22 mouse cellular contexts compared by ENCODE assay signal in genomic region chr11:67517748-67518147, GRCm38 (mm10).
DNase-seq lines count a peak whose midpoint lies in the region; ATAC-seq and TF ChIP-seq lines count a peak whose summit lies in the region.
"Had no signal": no experiment of that assay in that cellular context is flagged by ENCODE, and none has a peak within 500 bp of the region (broad histone marks: within the 10 kb centered on the region; RNA-seq: fewer than 3 reads in every experiment).

No protein-coding gene starts in this region.

- H3K4me1 ChIP-seq in forebrain, postnatal 0 days (ENCODE audit: insufficient read depth): no peaks in the 10 kb centered on the region
- no peaks in the 10 kb centered on the region for H3K4me1 ChIP-seq in forebrain, embryonic 13.5 days
- no peaks in the 10 kb centered on the region for H3K4me1 ChIP-seq in MEL (ENCODE audit: control insufficient read depth in 1 of 2, insufficient read depth in 2 of 2, low read length in 2 of 2)
- H3K4me1 ChIP-seq: hindbrain, embryonic 15.5 days; liver, embryonic 12.5 days had no signal

- no peak for ATAC-seq in forebrain, postnatal 0 days
- no peak for ATAC-seq in forebrain, embryonic 13.5 days
- no peak for ATAC-seq in megakaryocyte-erythroid progenitor cell, adult 5-6 weeks (replicated peaks; ENCODE audit: low FRiP score, low TSS enrichment, poor library complexity, severe bottlenecking)
- ATAC-seq: forebrain, embryonic 16.5 days; liver, embryonic 12.5 days had no signal

- H3K4me2 ChIP-seq in forebrain, postnatal 0 days (ENCODE audit: low read depth): no peak overlapping the region
- H3K4me2 ChIP-seq in forebrain, embryonic 13.5 days: no peak overlapping the region
- H3K4me2 ChIP-seq: embryonic facial prominence, embryonic 12.5 days; hindbrain, embryonic 15.5 days; liver, embryonic 12.5 days had no signal

- intact Hi-C loops in left cerebral cortex, adult 2 months (cut with DNase I): no loop called here

- TF ChIP-seq EP300 in MEL (IDR thresholded peaks at IDR 0.05; ENCODE audit: low read depth in 1 of 2, low read length in 2 of 2): no peak

- 0 out of 2 replicates have a peak, but pooled peaks cover 4% of the 10 kb centered on the region for H3K9me3 ChIP-seq in forebrain, postnatal 0 days (ENCODE audit: low read length)
- H3K9me3 ChIP-seq in forebrain, embryonic 13.5 days (replicated peaks): no peaks in the 10 kb centered on the region
- H3K9me3 ChIP-seq in MEL (replicated peaks; ENCODE audit: insufficient read depth, low read length): no peaks in the 10 kb centered on the region
- H3K9me3 ChIP-seq: embryonic facial prominence, embryonic 12.5 days; hindbrain, embryonic 15.5 days; limb, embryonic 10.5 days had no signal

- H3K9ac ChIP-seq in forebrain, postnatal 0 days: no peak overlapping the region
- no peak overlapping the region for H3K9ac ChIP-seq in forebrain, embryonic 13.5 days
- H3K9ac ChIP-seq in MEL (ENCODE audit: control insufficient read depth, low read depth, low read length, poor library complexity, severe bottlenecking): no peak overlapping the region
- H3K9ac ChIP-seq: embryonic facial prominence, embryonic 12.5 days; hindbrain, embryonic 15.5 days; liver, embryonic 12.5 days had no signal

- H3K79me2 ChIP-seq in MEL (ENCODE audit: control insufficient read depth, insufficient read depth, low read length, poor library complexity): no peaks in the 10 kb centered on the region

- peak; percentile 36; the same call in 1 of the 2 replicates for TF ChIP-seq CTCF in forebrain, postnatal 0 days (IDR thresholded peaks at IDR 0.05; ENCODE audit: low read depth)
- TF ChIP-seq CTCF in left cerebral cortex, adult 2 months (IDR thresholded peaks at IDR 0.05): peak; percentile 34
- peak in 1 of 3 experiments; percentile 24; a peak in 3 of 6 replicates for TF ChIP-seq CTCF in MEL (IDR thresholded peaks at IDR 0.05 in 2 of 3, conservative IDR thresholded peaks at IDR 0.05 in 1 of 3; ENCODE audit: control insufficient read depth in 1 of 3, insufficient read depth in 1 of 3, low read depth in 2 of 3, low read length in 3 of 3, poor library complexity in 1 of 3, severe bottlenecking in 1 of 3)

- no peak overlapping the region for H3K27ac ChIP-seq in forebrain, postnatal 0 days (ENCODE audit: low read depth, low read length)
- no peak overlapping the region for H3K27ac ChIP-seq in forebrain, embryonic 13.5 days
- H3K27ac ChIP-seq in left cerebral cortex, adult 2 months: no peak overlapping the region
- no peak overlapping the region for H3K27ac ChIP-seq in MEL (ENCODE audit: control insufficient read depth, low read depth, low read length)
- H3K27ac ChIP-seq: embryonic facial prominence, embryonic 12.5 days; hindbrain, embryonic 15.5 days; limb, embryonic 10.5 days; liver, embryonic 12.5 days had no signal

- H3K36me3 ChIP-seq in forebrain, postnatal 0 days (ENCODE audit: insufficient read depth): no peaks in the 10 kb centered on the region
- H3K36me3 ChIP-seq in forebrain, embryonic 13.5 days (ENCODE audit: poor library complexity, severe bottlenecking): no peaks in the 10 kb centered on the region
- no peaks in the 10 kb centered on the region for H3K36me3 ChIP-seq in MEL (ENCODE audit: control insufficient read depth in 1 of 2, insufficient read depth in 2 of 2, low read length in 2 of 2)
- H3K36me3 ChIP-seq: embryonic facial prominence, embryonic 12.5 days; hindbrain, embryonic 15.5 days; limb, embryonic 10.5 days; liver, embryonic 12.5 days had no signal

- no peak for DNase-seq in forebrain, postnatal 0 days
- DNase-seq in left cerebral cortex, adult 2 months (ENCODE audit: extremely low spot score in 1 of 2, low spot score in 2 of 2): no peak
- no peak for DNase-seq in left cerebral cortex, adult 11 months (ENCODE audit: low spot score)
- DNase-seq in A20 (ENCODE audit: low read depth, low spot score) (peak; percentile 9), MEL (ENCODE audit: low read depth, low spot score) (peak; percentile 5), adipocyte (ENCODE audit: low spot score) (no peak)
- DNase-seq: adrenal gland, postnatal 36 days; cerebellum, adult 9-11 months; heart, adult 11 months; heart, postnatal 36 days; kidney, adult 18-20 months; kidney, postnatal 14 days; lung, postnatal 10 days; retina, postnatal 1 day had no signal

- no peak for TF ChIP-seq POLR2A in MEL (IDR thresholded peaks at IDR 0.05; ENCODE audit: control insufficient read depth in 1 of 2, insufficient read depth in 1 of 2, low read depth in 1 of 2, low read length in 2 of 2, poor library complexity in 1 of 2)

- 75% methylated on average over 2 of the region's 2 CpGs for WGBS in forebrain, postnatal 0 days
- 69% methylated on average over 2 of the region's 2 CpGs for WGBS in forebrain, embryonic 13.5 days

- no peak overlapping the region for H3K4me3 ChIP-seq in forebrain, postnatal 0 days (ENCODE audit: low read depth, low read length)
- H3K4me3 ChIP-seq in forebrain, embryonic 13.5 days: no peak overlapping the region
- no peak overlapping the region for H3K4me3 ChIP-seq in left cerebral cortex, adult 2 months
- no peak overlapping the region for H3K4me3 ChIP-seq in MEL (ENCODE audit: control insufficient read depth in 1 of 2, insufficient read depth in 1 of 2, low read depth in 2 of 2, low read length in 2 of 2)
- H3K4me3 ChIP-seq: embryonic facial prominence, embryonic 12.5 days; erythroblast, embryonic 14.5 days; hindbrain, embryonic 15.5 days; limb, embryonic 10.5 days; liver, embryonic 12.5 days had no signal

- no peaks in the 10 kb centered on the region for H3K27me3 ChIP-seq in forebrain, postnatal 0 days (ENCODE audit: insufficient read depth, low read length)
- no peaks in the 10 kb centered on the region for H3K27me3 ChIP-seq in forebrain, embryonic 13.5 days
- H3K27me3 ChIP-seq in MEL (ENCODE audit: control insufficient read depth in 1 of 2, insufficient read depth in 2 of 2, low read length in 2 of 2): no peaks in the 10 kb centered on the region
- H3K27me3 ChIP-seq: embryonic facial prominence, embryonic 12.5 days; hindbrain, embryonic 15.5 days; liver, embryonic 12.5 days had no signal

- TF ChIP-seq RAD21 in MEL (IDR thresholded peaks at IDR 0.05; ENCODE audit: low read depth, low read length): no peak; the same call in 1 of the 2 replicates

TF ChIP-seq in MEL, 35 proteins besides CTCF, POLR2A, EP300 and RAD21:
- no peak for TF ChIP-seq POLR2AphosphoS2 (IDR thresholded peaks at IDR 0.05; ENCODE audit: low read length)
- TF ChIP-seq TCF12 (IDR thresholded peaks at IDR 0.05; ENCODE audit: low read depth, low read length): no peak
- TF ChIP-seq TAL1 (IDR thresholded peaks at IDR 0.05; ENCODE audit: low read length): no peak
- TF ChIP-seq MEF2A (IDR thresholded peaks at IDR 0.05; ENCODE audit: extremely low read depth, insufficient replicate concordance, low read depth, low read length, poor library complexity, severe bottlenecking): no peak
- TF ChIP-seq HCFC1 (IDR thresholded peaks at IDR 0.05; ENCODE audit: low read depth, low read length): no peak
- no peak for TF ChIP-seq SMC3 (IDR thresholded peaks at IDR 0.05; ENCODE audit: low read depth, low read length)
- TF ChIP-seq NRF1 (IDR thresholded peaks at IDR 0.05; ENCODE audit: insufficient read depth, low read depth, low read length, poor library complexity, severe bottlenecking): no peak
- no peak for TF ChIP-seq ETS1 (IDR thresholded peaks at IDR 0.05; ENCODE audit: low read depth, low read length)
- TF ChIP-seq GABPA (IDR thresholded peaks at IDR 0.05; ENCODE audit: low read depth, low read length): no peak
- no peak for TF ChIP-seq MYB (IDR thresholded peaks at IDR 0.05; ENCODE audit: low read depth, low read length)
- TF ChIP-seq UBTF (IDR thresholded peaks at IDR 0.05; ENCODE audit: borderline replicate concordance, insufficient read depth, low read depth, low read length): no peak
- no peak for TF ChIP-seq USF1 (IDR thresholded peaks at IDR 0.05; ENCODE audit: low read depth, low read length)
- no peak for TF ChIP-seq NELFE (IDR thresholded peaks at IDR 0.05; ENCODE audit: low read depth, low read length)
- no peak for TF ChIP-seq MAFK (IDR thresholded peaks at IDR 0.05; ENCODE audit: borderline replicate concordance, low read depth, low read length)
- TF ChIP-seq JUND (IDR thresholded peaks at IDR 0.05; ENCODE audit: low read depth, low read length): no peak
- TF ChIP-seq CHD1 (IDR thresholded peaks at IDR 0.05; ENCODE audit: low read depth, low read length): no peak
- TF ChIP-seq ZNF384 (IDR thresholded peaks at IDR 0.05; ENCODE audit: low read depth, low read length): no peak
- TF ChIP-seq POLR2AphosphoS5 (IDR thresholded peaks at IDR 0.05; ENCODE audit: borderline replicate concordance, low read depth, low read length): no peak
- TF ChIP-seq SIN3A (IDR thresholded peaks at IDR 0.05; ENCODE audit: low read length): no peak
TF ChIP-seq in MEL: peak in this region for 0.

Comparison
In these comparisons a context has a peak if more than half of its experiments do, and no peak if none do; other contexts are left out.
1. DNase-seq: peak in A20 (single experiment) and MEL (single experiment); none in forebrain, postnatal 0 days (single experiment), left cerebral cortex, adult 2 months (0 of 2), left cerebral cortex, adult 11 months (single experiment) and adipocyte (single experiment).